Mouse (Mus musculus) forebrain, embryonic 16.5 days (tissue): ENCODE results near the gene Hdac1. TPM values are rescaled to one million over a fixed set of nuclear protein-coding genes. Genes with fewer than 3 reads are reported as not detected.
A peak's percentile ranks its signal among the peaks of the same experiment; 100 is the strongest.

Experiments
- ATAC-seq: fragments of 200-750 bp; cut with Nextera tagmentation; 2 replicates; pipeline ENCODE4 v1.8.0; 2017; ENCODE audit warnings: mild to moderate bottlenecking, moderate library complexity
- H3K27ac ChIP-seq: fragments of 300-500 bp; sonication (generic); 2 replicates; pipeline ENCODE4 v1.5.1; 2014; ENCODE audit warnings: low read length, control low read depth
- H3K27me3 ChIP-seq: fragments of 300-500 bp; sonication (generic); replicated peaks from 2 replicates; pipeline ENCODE4 v1.6.1; 2014; ENCODE audit warnings: low read length; ENCODE audit not compliant: control insufficient read depth, insufficient read depth
- H3K36me3 ChIP-seq: fragments of 300-500 bp; sonication (generic); 2 replicates; pipeline ENCODE4 v1.6.1; 2014; ENCODE audit not compliant: control insufficient read depth, insufficient read depth
- H3K4me1 ChIP-seq: fragments of 300-500 bp; sonication (generic); replicated peaks from 2 replicates; pipeline ENCODE4 v1.6.1; 2014; ENCODE audit warnings: low read length; ENCODE audit not compliant: control insufficient read depth, insufficient read depth
- H3K4me2 ChIP-seq: fragments of 300-500 bp; sonication (generic); 2 replicates; pipeline ENCODE4 v1.6.1; 2014; ENCODE audit warnings: mild to moderate bottlenecking, low read length, control low read depth
- H3K4me3 ChIP-seq: fragments of 300-500 bp; sonication (generic); replicated peaks from 2 replicates; pipeline ENCODE4 v1.5.1; 2014; ENCODE audit warnings: mild to moderate bottlenecking, low read length, control low read depth
- H3K9ac ChIP-seq: fragments of 300-500 bp; sonication (generic); replicated peaks from 2 replicates; pipeline ENCODE4 v1.6.1; 2014; ENCODE audit warnings: low read depth, low read length, control low read depth
- H3K9me3 ChIP-seq: fragments of 300-500 bp; sonication (generic); 2 replicates; pipeline ENCODE4 v1.6.1; 2016; ENCODE audit warnings: low read length; ENCODE audit not compliant: control insufficient read depth
- WGBS: fragments of 180-500 bp; shearing (Covaris S2); extraction: QIAGEN DNeasy Blood & Tissue Kit; methylation state at CpG from one replicate; pipeline ENCODE4 v1.1.7; 2014; 5-methylcytosine and 5-hydroxymethylcytosine counted together
- polyA plus RNA-seq: library from polyadenylated mRNA; unstranded; fragments of >200 nt; fragmentation: Nextera tagmentation; extraction: Ambion mirVana; gene quantifications from 2 replicates; pipeline ENCODE4 v1.2.1, GENCODE M21; 2015

The Hdac1 gene
- polyA plus RNA-seq, 1 experiment from 2014 or later: 113 TPM

GRCm38 (mm10) chr4:129516925-129517324 is 25.6 kb downstream of the Hdac1 start:
- Histone ChIP-seq H3K27me3 (no peaks in the 10 kb centered on the region), H3K27ac (no peak overlapping the region), H3K4me1 (peaks cover 23% of the 10 kb centered on the region), H3K4me2 (no peak overlapping the region), H3K9me3 (no peaks in the 10 kb centered on the region), H3K36me3 (peaks cover 20% of the 10 kb centered on the region), H3K4me3 (no peak overlapping the region), H3K9ac (no peak overlapping the region)
- no peak for ATAC-seq
- 49% methylated on average over 2 of the region's 2 CpGs for WGBS

GRCm38 (mm10) chr4:129514300-129514898 is 28.1 kb downstream of the Hdac1 start:
- peak overlapping the region; percentile 99 for H3K4me3 ChIP-seq
- H3K9ac ChIP-seq: peak overlapping the region; percentile 100
- no peaks in the 10 kb centered on the region for H3K27me3 ChIP-seq
- H3K36me3 ChIP-seq: peaks cover 11% of the 10 kb centered on the region; the same call in 1 of the 2 replicates
- 0% methylated on average over 27 of the region's 35 CpGs for WGBS
- peak overlapping the region; percentile 98 for H3K27ac ChIP-seq
- H3K9me3 ChIP-seq: no peaks in the 10 kb centered on the region
- peak; percentile 56 for ATAC-seq
- H3K4me1 ChIP-seq: peaks cover 23% of the 10 kb centered on the region
- H3K4me2 ChIP-seq: peak overlapping the region; percentile 77

GRCm38 (mm10) chr4:129513891-129514290 is 28.6 kb downstream of the Hdac1 start:
- H3K27me3 ChIP-seq: no peaks in the 10 kb centered on the region
- peaks cover 28% of the 10 kb centered on the region for H3K4me1 ChIP-seq
- peak overlapping the region; percentile 99 for H3K4me3 ChIP-seq
- ATAC-seq: peak; percentile 31
- H3K27ac ChIP-seq: peak overlapping the region; percentile 98
- H3K9ac ChIP-seq: peak overlapping the region; percentile 100
- no peaks in the 10 kb centered on the region for H3K9me3 ChIP-seq
- WGBS: 1% methylated on average over 37 of the region's 57 CpGs
- peak overlapping the region; percentile 77 for H3K4me2 ChIP-seq
- peaks cover 11% of the 10 kb centered on the region; the same call in 1 of the 2 replicates for H3K36me3 ChIP-seq

GRCm38 (mm10) chr4:129513086-129513767 is 29.3 kb downstream of the Hdac1 start, which contains the start of gene Marcksl1:
TSS of gene Marcksl1 (plus strand) at chr4:129513581.
- peaks cover 29% of the 10 kb centered on the region for H3K4me1 ChIP-seq
- no peaks in the 10 kb centered on the region for H3K9me3 ChIP-seq
- 5% methylated on average over 45 of the region's 47 CpGs for WGBS
- H3K27ac ChIP-seq: peak within 1 kb of the TSS; percentile 98
- peaks cover 8% of the 10 kb centered on the region; the same call in 1 of the 2 replicates for H3K36me3 ChIP-seq
- H3K27me3 ChIP-seq: no peaks in the 10 kb centered on the region
- peak within 1 kb of the TSS; percentile 100 for H3K9ac ChIP-seq
- peak within 1 kb of the TSS; percentile 77 for H3K4me2 ChIP-seq
- ATAC-seq: peak; percentile 89
- H3K4me3 ChIP-seq: peak within 1 kb of the TSS; percentile 99

- Histone ChIP-seq H3K9me3 (no peaks in the 10 kb centered on the region), H3K27me3 (no peaks in the 10 kb centered on the region), H3K4me1 (peaks cover 27% of the 10 kb centered on the region), H3K4me3 (no peak overlapping the region), H3K4me2 (no peak overlapping the region), H3K9ac (no peak overlapping the region), H3K27ac (no peak overlapping the region), H3K36me3 (peaks cover 4% of the 10 kb centered on the region; the same call in 1 of the 2 replicates)
- no peak for ATAC-seq
- 14% methylated on average over 6 of the region's 6 CpGs for whole genome bisulfite sequencing
Observed at GRCm38 (mm10) chr4:129511413-129512096, 31.0 kb downstream of the Hdac1 start.

- Histone ChIP-seq H3K9ac (no peak overlapping the region), H3K36me3 (0 out of 2 replicates have a peak, but pooled peaks cover 1% of the 10 kb centered on the region), H3K27ac (no peak overlapping the region), H3K27me3 (no peaks in the 10 kb centered on the region), H3K9me3 (no peaks in the 10 kb centered on the region), H3K4me2 (no peak overlapping the region), H3K4me3 (no peak overlapping the region), H3K4me1 (peaks cover 22% of the 10 kb centered on the region)
- no peak for ATAC-seq
- 44% methylated on average over 6 of the region's 6 CpGs for WGBS
Observed at GRCm38 (mm10) chr4:129510723-129511412, 31.6 kb downstream of the Hdac1 start.

GRCm38 (mm10) chr4:129509650-129510049 is 32.9 kb downstream of the Hdac1 start:
- Histone ChIP-seq H3K36me3 (no peaks in the 10 kb centered on the region), H3K27ac (no peak overlapping the region), H3K4me2 (no peak overlapping the region), H3K4me3 (no peak overlapping the region), H3K9me3 (no peaks in the 10 kb centered on the region), H3K9ac (no peak overlapping the region), H3K27me3 (no peaks in the 10 kb centered on the region), H3K4me1 (peaks cover 12% of the 10 kb centered on the region)
- 73% methylated on average over 3 of the region's 3 CpGs for WGBS
- ATAC-seq: no peak

GRCm38 (mm10) chr4:129508834-129509600 is 33.5 kb downstream of the Hdac1 start:
- Histone ChIP-seq H3K27ac (no peak overlapping the region), H3K9ac (no peak overlapping the region)
- WGBS: 57% methylated on average over 15 of the region's 15 CpGs

More at GRCm38 (mm10) chr4:129508834-129509600, 33.5 kb downstream of the Hdac1 start:
- H3K4me1 ChIP-seq: peaks cover 12% of the 10 kb centered on the region
- no peak for ATAC-seq
- H3K4me3 ChIP-seq: no peak overlapping the region
- no peaks in the 10 kb centered on the region for H3K27me3 ChIP-seq
- no peak overlapping the region for H3K4me2 ChIP-seq
- no peaks in the 10 kb centered on the region for H3K9me3 ChIP-seq
- no peaks in the 10 kb centered on the region for H3K36me3 ChIP-seq
